Mouse (Mus musculus): ENCODE data around the gene Spata2. TPM values are rescaled to one million over a fixed set of nuclear protein-coding genes. Genes with fewer than 3 reads are reported as not detected.

The Spata2 gene
- polyA plus RNA-seq, 1 experiment: 60.6 TPM

DNA sequence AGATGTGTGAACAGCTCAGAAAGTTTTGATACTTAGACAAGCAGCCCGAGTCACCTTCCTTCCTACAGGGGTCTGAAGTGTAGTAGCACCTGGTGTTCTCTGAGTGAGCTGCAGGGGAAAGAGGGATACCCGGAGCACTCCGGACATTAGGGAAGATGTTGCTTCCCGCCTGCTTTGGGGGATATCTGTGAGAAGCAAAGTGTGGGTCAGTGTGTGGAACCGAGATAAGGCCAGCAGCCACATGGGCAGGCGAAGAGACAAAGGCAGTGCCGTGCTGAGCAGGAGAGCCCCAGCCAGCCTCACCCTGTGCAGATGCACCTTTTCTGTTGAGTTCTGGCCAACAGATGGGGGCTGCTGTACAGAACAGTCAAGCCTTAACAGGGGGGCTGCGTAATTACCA is 45.1 kb downstream of the Spata2 start:
- no peak for DNase-seq
- Histone ChIP-seq H3K27me3 (ENCODE audit: control insufficient read depth, insufficient read depth, low read length) (no peaks in the 10 kb centered on the region), H3K4me1 (replicated peaks; ENCODE audit: control insufficient read depth, insufficient read depth, low read length) (no peaks in the 10 kb centered on the region), H3K27ac (ENCODE audit: control insufficient read depth, insufficient read depth, low read length) (no peak overlapping the region), H3K4me3 (ENCODE audit: control insufficient read depth, insufficient read depth, low read length) (no peak overlapping the region), H3K36me3 (ENCODE audit: control insufficient read depth, insufficient read depth, low read length) (peaks cover 20% of the 10 kb centered on the region; the same call in 1 of the 2 replicates)
- 99% methylated on average over 8 of the region's 8 CpGs for WGBS
- TF ChIP-seq POLR2A (IDR thresholded peaks at IDR 0.05; ENCODE audit: control insufficient read depth, extremely low read depth, insufficient read depth, low read length, poor library complexity) (no peak), CTCF (IDR thresholded peaks at IDR 0.05; ENCODE audit: borderline replicate concordance, control insufficient read depth, extremely low read depth, insufficient read depth, low read length, poor library complexity) (no peak)

- TF ChIP-seq POLR2A (IDR thresholded peaks at IDR 0.05; ENCODE audit: control insufficient read depth, extremely low read depth, insufficient read depth, low read length, poor library complexity) (no peak), CTCF (IDR thresholded peaks at IDR 0.05; ENCODE audit: borderline replicate concordance, control insufficient read depth, extremely low read depth, insufficient read depth, low read length, poor library complexity) (no peak)
- WGBS: 92% methylated on average over 7 of the region's 7 CpGs
- DNase-seq: no peak
- Histone ChIP-seq H3K4me3 (ENCODE audit: control insufficient read depth, insufficient read depth, low read length) (no peak overlapping the region), H3K36me3 (ENCODE audit: control insufficient read depth, insufficient read depth, low read length) (peaks cover 23% of the 10 kb centered on the region), H3K27ac (ENCODE audit: control insufficient read depth, insufficient read depth, low read length) (no peak overlapping the region), H3K27me3 (ENCODE audit: control insufficient read depth, insufficient read depth, low read length) (no peaks in the 10 kb centered on the region), H3K4me1 (replicated peaks; ENCODE audit: control insufficient read depth, insufficient read depth, low read length) (no peaks in the 10 kb centered on the region)
Observed at GRCm38 (mm10) chr2:167447207-167447606, 45.5 kb downstream of the Spata2 start.

- Histone ChIP-seq H3K27me3 (ENCODE audit: control insufficient read depth, insufficient read depth, low read length) (no peaks in the 10 kb centered on the region), H3K4me1 (replicated peaks; ENCODE audit: control insufficient read depth, insufficient read depth, low read length) (no peaks in the 10 kb centered on the region), H3K27ac (ENCODE audit: control insufficient read depth, insufficient read depth, low read length) (no peak overlapping the region), H3K36me3 (ENCODE audit: control insufficient read depth, insufficient read depth, low read length) (peaks cover 21% of the 10 kb centered on the region), H3K4me3 (ENCODE audit: control insufficient read depth, insufficient read depth, low read length) (no peak overlapping the region)
- TF ChIP-seq POLR2A (IDR thresholded peaks at IDR 0.05; ENCODE audit: control insufficient read depth, extremely low read depth, insufficient read depth, low read length, poor library complexity): no peak
- TF ChIP-seq CTCF (IDR thresholded peaks at IDR 0.05; ENCODE audit: borderline replicate concordance, control insufficient read depth, extremely low read depth, insufficient read depth, low read length, poor library complexity): no peak
- no peak for DNase-seq
- WGBS: 87% methylated on average over 20 of the region's 20 CpGs
Observed at GRCm38 (mm10) chr2:167445911-167446780, 46.5 kb downstream of the Spata2 start.

DNA sequence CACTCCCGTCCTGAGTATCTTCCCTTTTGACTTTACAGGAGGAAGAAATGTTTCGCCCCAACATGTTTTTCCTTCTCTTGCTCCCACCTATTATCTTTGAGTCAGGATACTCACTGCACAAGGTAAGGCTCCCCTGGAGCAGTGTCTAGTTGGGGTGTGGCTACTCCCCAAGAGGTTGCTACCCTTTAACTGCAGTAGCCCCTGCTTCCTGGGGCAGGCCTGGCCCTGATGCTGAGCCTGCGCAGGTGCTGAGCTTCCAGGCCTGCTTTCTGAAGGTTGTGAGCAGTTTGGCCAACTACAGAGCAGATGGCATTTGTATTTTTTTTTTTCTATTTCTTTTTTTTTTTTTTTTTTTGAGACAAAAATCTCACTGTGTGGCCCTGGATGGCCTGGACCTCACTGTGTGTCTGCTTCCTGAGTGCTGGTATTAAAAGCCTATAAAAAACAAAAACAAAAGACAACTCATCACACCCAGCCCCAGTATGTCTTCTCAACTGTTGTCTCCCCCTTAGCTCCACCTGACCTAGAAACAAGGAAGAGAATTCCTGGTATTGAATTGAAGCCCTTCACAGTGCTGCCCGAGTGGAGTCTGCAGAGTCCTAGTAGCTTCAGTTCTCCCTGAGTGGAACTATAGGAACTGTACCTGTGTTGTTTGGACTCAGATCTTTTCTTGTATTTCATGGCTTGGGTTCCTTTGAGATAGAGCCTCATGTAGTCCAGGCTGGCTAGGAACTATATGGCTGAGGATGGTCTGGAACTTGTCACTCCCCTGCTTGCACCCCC is 49.1 kb downstream of the Spata2 start:
- WGBS: 98% methylated on average over 4 of the region's 4 CpGs
- peaks cover 19% of the 10 kb centered on the region for H3K36me3 ChIP-seq (ENCODE audit: control insufficient read depth, insufficient read depth, low read length)

DNA sequence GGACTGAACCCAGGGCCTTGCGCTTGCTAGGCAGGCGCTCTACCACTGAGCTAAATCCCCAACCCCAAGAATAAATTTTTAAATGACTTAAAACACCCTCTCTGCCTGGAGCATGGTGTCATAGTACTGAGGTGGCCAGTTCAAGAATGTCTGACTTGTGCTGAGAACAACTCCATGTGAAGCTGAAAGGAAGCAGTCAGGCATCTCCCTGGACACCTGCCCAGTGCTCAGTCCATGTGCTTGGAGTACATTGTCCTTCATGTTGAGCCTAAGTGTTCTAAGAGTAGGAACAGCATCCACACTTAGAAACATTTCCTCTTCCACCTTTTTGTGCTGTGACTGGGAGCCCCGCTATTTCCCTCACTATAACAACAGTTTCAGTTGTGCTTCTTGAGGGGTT is 53.3 kb downstream of the Spata2 start:
- Histone ChIP-seq H3K4me3 (ENCODE audit: control insufficient read depth, insufficient read depth, low read length) (no peak overlapping the region), H3K27ac (ENCODE audit: control insufficient read depth, insufficient read depth, low read length) (no peak overlapping the region), H3K27me3 (ENCODE audit: control insufficient read depth, insufficient read depth, low read length) (no peaks in the 10 kb centered on the region), H3K4me1 (replicated peaks; ENCODE audit: control insufficient read depth, insufficient read depth, low read length) (no peaks in the 10 kb centered on the region), H3K36me3 (ENCODE audit: control insufficient read depth, insufficient read depth, low read length) (peaks cover 28% of the 10 kb centered on the region)
- 97% methylated on average over 3 of the region's 3 CpGs for WGBS
- no peak for DNase-seq
- TF ChIP-seq CTCF (IDR thresholded peaks at IDR 0.05; ENCODE audit: borderline replicate concordance, control insufficient read depth, extremely low read depth, insufficient read depth, low read length, poor library complexity): no peak
- TF ChIP-seq POLR2A (IDR thresholded peaks at IDR 0.05; ENCODE audit: control insufficient read depth, extremely low read depth, insufficient read depth, low read length, poor library complexity): no peak

More for the DNA sequence above, 49.1 kb downstream of the Spata2 start:
- no peak overlapping the region for H3K27ac ChIP-seq (ENCODE audit: control insufficient read depth, insufficient read depth, low read length)
- no peak for DNase-seq
- no peak overlapping the region for H3K4me3 ChIP-seq (ENCODE audit: control insufficient read depth, insufficient read depth, low read length)
- no peaks in the 10 kb centered on the region for H3K4me1 ChIP-seq (replicated peaks; ENCODE audit: control insufficient read depth, insufficient read depth, low read length)
- no peaks in the 10 kb centered on the region for H3K27me3 ChIP-seq (ENCODE audit: control insufficient read depth, insufficient read depth, low read length)
- TF ChIP-seq POLR2A (IDR thresholded peaks at IDR 0.05; ENCODE audit: control insufficient read depth, extremely low read depth, insufficient read depth, low read length, poor library complexity) (no peak), CTCF (IDR thresholded peaks at IDR 0.05; ENCODE audit: borderline replicate concordance, control insufficient read depth, extremely low read depth, insufficient read depth, low read length, poor library complexity) (no peak)

DNA sequence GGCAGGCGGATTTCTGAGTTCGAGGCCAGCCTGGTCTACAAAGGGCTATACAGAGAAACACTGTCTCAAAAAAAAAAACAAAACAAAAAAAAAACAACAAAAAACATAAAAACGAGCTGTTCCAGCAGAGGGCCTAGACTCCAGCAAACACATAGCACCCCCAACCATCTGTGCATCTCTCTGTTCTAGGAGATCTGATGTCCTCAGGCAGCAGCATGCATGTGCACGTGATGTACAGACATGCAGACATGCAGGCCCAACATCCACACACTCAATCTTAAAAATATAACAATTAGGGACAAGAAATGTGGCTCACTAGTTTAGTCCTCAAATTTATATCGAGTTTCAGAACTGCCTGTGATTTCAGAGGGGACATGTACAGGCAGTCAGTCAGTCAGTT is 56.3 kb downstream of the Spata2 start:
- 87% methylated on average over 5 of the region's 5 CpGs for WGBS
- no peak overlapping the region for H3K27ac ChIP-seq (ENCODE audit: control insufficient read depth, insufficient read depth, low read length)
- no peak overlapping the region for H3K4me3 ChIP-seq (ENCODE audit: control insufficient read depth, insufficient read depth, low read length)
- DNase-seq: no peak
- H3K27me3 ChIP-seq (ENCODE audit: control insufficient read depth, insufficient read depth, low read length): no peaks in the 10 kb centered on the region
- no peak for TF ChIP-seq POLR2A (IDR thresholded peaks at IDR 0.05; ENCODE audit: control insufficient read depth, extremely low read depth, insufficient read depth, low read length, poor library complexity)
- no peak for TF ChIP-seq CTCF (IDR thresholded peaks at IDR 0.05; ENCODE audit: borderline replicate concordance, control insufficient read depth, extremely low read depth, insufficient read depth, low read length, poor library complexity)
- peaks cover 18% of the 10 kb centered on the region for H3K36me3 ChIP-seq (ENCODE audit: control insufficient read depth, insufficient read depth, low read length)
- no peaks in the 10 kb centered on the region for H3K4me1 ChIP-seq (replicated peaks; ENCODE audit: control insufficient read depth, insufficient read depth, low read length)

Data from thymus, adult 2 months (tissue).